Mouse (Mus musculus): Measurements from ENCODE around the gene Prickle2. TPM values are rescaled to one million over a fixed set of nuclear protein-coding genes. Genes with fewer than 3 reads are reported as not detected.

Prickle2 gene
- total RNA-seq, 4 experiments from 2014 or later, result 1.2 to 1.6 (median 1.3) TPM

DNA sequence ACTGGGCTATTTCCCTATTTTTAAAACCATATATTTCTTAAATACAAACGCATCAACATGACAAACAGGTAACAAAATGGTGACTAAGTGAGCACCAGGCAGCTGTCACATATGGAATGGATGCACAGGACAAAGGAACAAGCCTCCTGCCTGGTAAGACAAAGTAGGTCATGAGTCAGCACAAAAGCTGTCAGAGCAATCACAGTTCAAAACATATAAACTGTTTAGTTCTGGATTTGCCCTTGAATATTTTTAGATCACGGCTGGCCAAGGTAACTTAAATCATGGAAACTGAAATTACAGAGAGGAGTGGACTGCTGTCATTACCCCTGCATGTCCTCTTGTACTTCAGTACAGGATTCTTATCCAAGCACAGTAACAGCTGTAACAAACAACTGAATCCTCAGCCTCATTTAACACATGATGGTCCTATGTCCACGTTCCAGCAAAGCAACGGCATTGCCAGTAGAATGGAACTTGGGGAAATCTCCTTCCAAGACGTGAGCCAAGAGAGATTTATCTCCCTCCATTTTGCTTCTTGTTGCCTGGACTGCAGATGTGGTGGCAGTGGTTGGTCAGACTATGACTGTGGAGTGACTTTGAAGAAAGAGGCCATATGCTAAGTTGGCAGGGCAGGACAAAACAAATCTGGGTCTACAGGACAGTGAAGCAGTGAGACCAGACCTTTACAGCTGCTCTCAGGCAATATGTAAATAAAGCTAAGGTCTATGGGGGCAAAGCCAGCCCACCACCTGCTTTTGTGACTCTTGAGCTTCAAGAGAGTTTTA lies 185.7 kb downstream of the Prickle2 start:
- no peak for DNase-seq (ENCODE audit: low spot score in 2 of 2)

DNA sequence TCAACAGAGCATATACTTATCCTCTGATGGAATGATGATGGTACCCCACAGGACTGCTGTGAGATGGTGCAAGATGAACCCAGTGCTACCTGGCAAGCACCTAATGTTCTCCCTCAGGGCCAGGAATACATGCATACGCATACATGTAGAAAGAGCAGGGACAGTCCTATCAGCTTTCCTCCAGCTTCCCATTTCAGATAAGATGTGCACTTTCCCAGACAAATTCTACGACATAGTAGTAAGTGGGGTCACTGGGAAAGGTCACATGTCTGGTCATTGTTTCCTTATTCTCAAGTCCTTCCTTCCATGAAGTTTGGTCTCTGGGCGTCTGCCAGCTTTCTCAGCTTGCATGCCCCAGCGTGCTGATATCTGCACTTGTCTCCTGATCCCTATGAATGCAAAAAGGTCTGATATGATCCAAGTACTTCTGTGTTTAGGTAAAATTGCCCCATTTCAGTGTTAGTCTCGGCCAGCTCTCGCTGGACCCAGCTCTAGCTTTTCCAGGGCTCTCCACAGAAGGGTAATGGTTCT lies 187.5 kb downstream of the Prickle2 start:
- DNase-seq (ENCODE audit: low spot score in 2 of 2), result no peak

DNA sequence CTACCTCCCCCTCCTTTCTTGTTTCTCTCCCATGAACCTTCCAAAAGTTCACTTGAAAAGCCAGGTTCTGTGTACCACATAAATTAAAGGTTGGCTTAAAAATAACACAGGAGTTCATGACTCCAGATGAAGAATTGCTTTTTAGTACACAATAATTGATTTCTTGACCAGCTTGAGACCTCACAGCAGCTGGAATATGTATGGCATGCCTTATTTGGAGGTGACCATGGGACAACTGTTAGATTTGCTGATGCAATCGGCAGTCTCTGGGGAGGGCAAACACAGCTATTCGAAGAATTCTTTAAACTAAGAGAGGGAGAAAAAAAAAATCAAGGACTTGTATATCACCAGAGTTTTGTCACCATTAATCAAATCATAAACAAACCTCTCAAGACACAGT lies 189.0 kb downstream of the Prickle2 start:
- DNase-seq (ENCODE audit: low spot score in 2 of 2), result no peak

DNA sequence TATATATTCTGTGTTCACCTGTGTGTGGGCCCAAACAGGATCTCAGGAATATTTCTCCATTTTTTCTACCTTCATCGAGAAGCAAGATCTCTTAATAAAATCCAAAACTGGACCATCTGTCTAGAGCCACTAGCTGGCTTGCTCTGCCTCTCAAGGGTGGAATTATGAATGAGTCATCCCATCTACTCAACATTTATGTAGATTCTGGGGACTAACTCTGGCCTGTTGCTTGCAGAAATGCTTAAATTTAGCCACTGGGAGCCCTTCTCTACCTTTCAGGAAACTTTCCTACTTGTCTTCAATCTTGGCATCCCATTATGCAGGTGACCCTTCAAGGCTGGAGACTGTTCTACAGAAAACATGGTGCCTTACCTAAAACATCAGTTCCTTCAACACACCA lies 194.0 kb downstream of the Prickle2 start:
- DNase-seq (ENCODE audit: low spot score in 2 of 2), result no peak

DNA sequence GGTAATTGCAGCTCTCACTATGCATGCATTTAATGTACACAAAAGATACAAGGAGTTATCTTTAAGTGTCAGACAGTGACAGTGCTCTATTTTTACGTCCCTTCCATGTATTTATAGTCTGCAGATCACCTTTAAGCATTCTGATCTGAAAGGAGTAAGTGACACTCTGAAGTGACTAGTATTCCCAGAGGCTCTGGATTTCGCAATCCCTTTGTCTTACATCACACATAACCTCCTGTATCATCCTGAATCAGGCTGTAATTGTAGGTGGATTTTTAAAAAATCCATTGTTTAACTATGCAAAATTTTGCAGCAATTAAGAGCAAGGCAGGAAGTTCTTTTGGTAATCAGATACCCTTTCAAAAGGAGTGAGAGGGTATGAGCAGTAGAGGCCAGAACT lies 196.2 kb downstream of the Prickle2 start:
- DNase-seq (ENCODE audit: low spot score in 2 of 2), result no peak

DNA sequence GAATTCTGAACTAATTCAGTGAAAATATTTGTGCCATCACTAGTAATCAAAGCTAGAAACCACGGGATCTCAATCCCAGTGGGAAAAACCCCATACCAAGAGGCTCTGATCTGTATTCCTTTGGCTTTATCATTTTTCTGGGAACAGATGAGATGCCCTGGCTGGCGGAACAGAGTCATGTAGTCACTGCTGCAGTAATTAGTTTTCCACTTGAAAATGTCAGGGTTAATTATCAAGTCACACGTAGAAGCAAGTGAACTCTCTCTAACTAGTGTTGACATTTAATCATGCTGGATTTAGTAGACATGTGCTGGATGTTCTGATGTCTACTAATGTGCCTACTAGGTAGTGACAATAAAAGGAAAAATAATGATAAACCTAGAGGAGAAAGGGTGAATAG lies 199.7 kb downstream of the Prickle2 start:
- DNase-seq (ENCODE audit: low spot score in 2 of 2), result no peak

DNA sequence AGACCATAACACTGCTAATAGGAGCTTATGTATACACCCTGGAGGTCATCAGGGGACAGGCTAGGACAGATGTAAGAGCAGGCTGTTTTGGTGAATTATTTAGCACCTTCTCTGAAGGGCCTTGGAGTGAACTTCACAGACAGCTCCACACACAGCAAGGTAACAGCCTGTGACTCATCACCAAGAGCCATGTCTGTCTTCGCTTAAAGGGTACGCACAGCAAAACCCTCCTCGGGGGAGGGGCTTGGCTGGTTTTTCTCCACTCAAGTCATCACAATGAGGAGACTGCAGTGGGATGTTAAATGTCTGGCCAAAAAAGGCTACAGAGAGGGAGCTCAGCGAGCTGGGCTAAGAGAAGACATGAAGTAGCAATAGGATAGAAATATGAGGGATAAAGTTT lies 206.5 kb downstream of the Prickle2 start:
- no peak for DNase-seq (ENCODE audit: low spot score in 2 of 2)

DNA sequence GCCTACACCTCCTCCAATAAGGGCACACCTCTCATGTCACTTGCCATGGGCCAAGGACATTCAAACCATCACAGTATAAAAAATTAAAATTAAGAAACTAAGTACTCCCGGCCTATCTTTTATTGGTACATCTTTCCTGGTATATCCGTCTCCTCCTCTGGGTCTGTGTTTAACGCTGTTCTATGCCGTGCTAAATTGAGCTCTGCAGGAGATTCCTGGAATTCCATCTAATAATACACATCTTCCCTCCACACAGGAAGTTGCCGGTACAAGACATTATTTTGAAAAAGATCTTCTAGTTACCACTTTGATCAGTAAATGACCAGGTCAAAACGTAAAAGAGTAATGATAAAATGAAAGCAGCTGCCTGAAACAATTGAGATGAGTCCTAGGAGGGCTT lies 207.4 kb downstream of the Prickle2 start:
- no peak for DNase-seq (ENCODE audit: low spot score in 2 of 2)

DNA sequence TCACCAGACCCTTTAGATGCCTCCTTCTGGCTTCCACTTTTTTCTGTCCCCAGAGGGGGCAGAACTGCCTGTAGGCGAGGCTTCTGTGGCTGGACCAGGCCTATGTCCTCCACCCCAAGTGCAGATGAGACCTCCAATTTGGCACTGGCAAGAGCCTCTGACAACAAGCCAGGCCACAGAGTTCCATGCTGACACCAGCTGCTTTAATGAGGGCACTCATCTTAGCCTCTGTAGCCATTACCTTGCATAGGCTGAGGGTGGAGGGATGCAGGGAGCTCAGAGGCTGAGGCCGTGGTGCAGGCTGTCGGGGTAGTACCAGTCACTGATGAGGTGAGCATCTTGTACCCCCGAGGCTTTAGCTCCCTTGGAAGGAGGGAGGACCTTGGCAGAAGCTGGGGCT lies 208.7 kb downstream of the Prickle2 start:
- no peak for DNase-seq (ENCODE audit: low spot score in 2 of 2)

DNA sequence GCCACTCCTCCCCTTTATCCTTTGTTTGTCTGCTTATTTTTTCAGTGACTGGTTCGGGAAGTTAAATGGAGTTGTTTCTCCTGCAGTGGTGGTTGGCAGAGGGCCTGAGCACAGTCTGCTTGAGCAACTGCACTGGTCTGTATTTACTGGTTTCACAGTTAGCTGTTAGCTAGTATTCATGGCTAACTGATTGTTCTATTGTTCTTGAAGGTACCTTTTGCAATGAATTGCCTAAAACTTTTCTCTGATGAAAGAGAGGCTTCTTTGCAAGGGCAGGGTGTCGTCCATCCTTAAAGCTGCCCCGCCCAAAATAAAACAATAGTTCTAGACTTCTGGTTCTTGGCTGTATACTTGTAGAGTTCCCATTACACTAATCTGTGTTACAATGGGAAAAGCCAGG lies 210.5 kb downstream of the Prickle2 start:
- no peak for DNase-seq (ENCODE audit: low spot score in 2 of 2)

DNA sequence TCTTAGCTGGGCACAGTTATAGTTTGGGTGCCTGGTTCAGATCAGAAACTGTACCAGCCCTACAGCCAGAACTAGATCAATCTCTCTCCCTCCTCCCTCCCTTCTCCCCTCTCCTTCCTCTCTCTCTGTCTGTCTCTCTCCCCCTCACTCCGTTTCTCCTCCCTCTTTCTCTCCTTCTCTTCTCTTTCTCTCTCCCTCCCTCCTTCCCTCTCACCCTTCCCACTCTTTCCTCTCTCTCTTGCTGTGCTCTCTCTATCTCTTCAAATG lies 224.3 kb downstream of the Prickle2 start:
- DNase-seq (ENCODE audit: low spot score in 2 of 2), result no peak

DNA sequence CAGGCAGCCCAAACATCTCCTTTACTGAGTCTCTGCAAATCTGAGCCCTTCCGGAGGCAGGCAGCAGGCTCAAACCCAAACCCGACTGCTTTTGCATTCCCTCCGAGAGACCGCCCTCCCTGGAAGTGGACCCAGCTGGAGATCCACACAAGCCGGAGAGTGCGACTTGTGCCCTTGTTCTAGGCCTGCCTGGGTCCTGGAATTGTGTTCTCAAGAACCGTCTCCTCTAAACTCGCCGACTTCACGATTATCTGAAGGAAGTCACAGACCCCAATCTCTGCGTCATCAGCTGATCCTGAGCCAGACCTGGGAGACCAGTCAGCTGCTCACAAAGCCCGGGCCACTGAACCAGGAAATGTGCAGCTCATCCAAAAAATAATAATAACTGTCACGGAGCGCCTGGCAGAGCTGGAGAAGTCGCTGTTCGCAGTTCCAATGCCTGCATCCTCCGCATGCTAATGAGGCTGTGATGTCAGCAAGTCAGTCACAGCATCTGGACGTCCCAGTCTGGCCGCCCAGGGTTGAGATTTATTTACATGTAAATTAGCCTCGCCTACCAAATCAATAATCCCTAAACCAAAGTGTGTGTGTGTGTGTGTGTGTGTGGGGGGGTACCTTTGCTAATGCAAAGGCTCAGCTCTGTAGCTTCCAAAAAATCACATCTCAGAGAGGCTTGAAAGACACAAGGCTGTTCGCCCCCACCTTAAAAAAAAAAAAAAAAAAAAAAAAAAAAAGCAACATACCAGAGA lies 224.8 kb downstream of the Prickle2 start:
- DNase-seq (ENCODE audit: low spot score in 2 of 2), result peak; percentile 28 to 49

DNA sequence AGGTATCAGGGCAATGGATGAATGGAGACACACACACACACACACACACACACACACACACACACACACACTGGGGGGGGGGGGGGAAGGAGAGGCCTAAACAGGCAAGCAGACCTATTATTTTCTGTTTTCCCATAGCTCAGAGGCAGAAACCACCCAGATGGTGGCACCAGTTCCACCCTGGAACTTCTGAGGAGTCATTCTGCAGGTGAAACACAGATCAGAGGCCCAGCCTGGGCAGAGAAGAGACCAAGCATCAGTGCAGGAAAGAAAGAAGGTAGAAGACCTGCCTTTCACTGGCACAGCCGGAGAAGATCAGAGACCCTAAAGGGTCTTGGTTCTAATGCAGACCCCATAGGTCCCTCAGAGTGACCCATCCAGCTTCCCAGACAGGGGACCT lies 227.3 kb downstream of the Prickle2 start:
- DNase-seq (ENCODE audit: low spot score in 2 of 2), result no peak

DNA sequence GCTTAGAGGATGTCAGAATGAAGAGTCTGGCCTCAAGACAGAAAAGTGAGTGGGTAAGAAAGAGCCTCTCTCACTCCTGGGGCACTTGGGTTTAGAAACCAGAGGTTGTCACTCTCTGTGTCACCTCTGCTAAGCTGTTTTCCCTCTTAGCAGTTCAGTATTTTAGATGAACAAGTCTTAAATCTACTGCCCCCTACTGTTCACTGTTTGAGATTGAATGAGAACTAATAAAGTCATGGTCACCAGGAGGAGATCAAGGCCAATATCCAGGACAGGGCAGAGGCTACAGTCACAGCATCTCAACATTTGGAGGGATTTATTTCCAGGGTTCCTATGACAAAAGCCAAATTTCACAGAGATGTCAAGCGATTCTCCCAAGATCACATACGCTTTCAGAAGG lies 228.3 kb downstream of the Prickle2 start:
- DNase-seq (ENCODE audit: low spot score in 2 of 2), result no peak

DNA sequence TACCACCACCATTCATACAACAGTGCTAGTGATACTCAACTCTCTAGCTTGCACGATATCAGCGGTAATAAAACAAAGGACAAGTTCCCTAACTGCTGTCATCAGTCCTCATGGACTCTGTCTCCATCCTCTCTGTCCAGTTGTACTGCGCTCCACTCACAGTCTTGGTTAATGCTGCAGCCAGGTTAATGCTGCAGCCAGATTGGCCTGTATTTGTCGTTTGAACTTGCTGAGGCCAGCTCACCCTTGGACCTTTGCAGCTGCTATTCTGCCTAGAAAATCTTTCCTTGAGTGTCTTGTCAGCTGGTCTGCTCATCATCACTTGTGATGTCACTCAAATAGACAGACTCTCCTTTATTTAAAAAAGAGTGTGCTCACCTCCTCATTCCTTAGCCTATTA lies 236.5 kb downstream of the Prickle2 start:
- no peak for DNase-seq (ENCODE audit: low spot score in 2 of 2)

DNA sequence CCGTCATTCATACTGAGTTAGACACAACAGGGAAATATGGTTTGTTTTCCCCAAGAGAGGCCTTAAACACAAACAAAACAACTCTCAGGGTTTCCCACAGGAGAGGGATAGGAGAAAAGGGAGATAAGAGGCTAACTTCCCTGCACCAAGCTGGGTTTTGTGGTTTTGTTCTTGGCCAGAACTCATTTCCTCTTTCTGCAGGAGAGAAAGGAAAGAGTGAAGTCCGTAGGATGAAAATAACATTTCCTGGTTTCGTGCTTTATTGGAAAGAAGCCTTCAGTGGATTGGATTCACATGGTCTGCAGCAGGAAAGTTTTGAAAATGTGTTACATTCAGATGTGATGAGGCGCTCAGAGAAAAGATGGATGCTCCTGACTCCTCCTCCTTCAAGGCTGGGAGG lies 237.1 kb downstream of the Prickle2 start:
- DNase-seq (ENCODE audit: low spot score in 2 of 2), result no peak

DNA sequence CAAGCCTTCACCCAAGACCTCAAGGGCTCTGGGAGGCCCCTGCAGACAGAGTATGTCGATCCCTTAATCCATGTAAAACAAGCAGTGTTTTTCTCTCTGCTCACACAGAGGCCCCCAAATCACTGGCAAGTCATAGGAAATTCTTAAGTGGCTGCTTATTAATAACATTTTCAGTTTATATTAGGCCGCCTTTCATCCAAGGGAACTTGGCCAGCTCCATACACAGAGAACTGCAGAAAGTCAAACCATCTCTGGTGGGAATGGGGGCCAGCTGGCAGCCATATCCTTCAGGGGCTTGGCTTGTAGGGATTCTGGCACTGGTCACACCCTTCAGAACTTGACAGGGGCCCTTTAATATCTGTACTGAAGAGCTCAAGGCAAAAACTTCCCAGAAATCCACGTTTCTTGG lies 237.6 kb downstream of the Prickle2 start:
- DNase-seq (ENCODE audit: low spot score in 2 of 2), result no peak

DNA sequence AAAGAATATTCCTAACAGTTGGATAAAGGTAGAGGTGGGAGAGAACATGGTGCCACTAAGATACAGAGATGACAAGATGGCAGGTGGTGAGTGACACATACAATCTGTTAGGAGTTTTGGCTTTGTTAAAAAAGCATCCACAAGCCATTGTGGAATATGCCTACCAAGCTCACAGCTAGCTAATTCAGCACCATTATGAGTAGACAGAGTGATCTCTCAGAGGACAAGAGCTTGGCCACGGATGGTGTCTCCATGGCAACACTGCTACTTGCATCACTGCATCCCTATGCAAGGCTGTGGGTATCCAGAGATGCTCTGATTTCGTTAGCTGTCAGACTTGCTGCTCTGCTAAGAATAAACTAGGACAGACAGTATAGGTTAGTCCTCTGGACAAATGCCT lies 238.6 kb downstream of the Prickle2 start:
- DNase-seq (ENCODE audit: low spot score in 2 of 2), result no peak

DNA sequence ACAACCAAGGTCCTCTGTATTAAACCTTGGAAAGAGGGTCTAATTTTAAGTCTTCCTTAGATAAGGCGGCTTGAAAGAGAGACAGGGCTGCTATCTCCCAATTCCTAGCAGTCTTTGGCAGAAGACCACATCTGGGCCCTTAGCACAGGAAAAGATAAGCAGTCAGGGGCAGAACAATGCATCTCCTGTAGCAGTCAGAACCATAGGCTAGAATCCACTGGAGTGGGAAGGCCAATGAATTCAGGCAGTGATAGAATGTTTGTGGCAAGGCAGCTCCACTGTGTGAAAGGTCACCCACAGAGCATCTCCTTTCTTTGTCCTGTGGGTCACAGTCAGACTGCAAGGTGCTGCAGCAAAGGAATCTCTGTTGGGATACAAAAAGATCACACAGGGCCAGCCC lies 240.3 kb downstream of the Prickle2 start:
- DNase-seq (ENCODE audit: low spot score in 2 of 2), result no peak

DNA sequence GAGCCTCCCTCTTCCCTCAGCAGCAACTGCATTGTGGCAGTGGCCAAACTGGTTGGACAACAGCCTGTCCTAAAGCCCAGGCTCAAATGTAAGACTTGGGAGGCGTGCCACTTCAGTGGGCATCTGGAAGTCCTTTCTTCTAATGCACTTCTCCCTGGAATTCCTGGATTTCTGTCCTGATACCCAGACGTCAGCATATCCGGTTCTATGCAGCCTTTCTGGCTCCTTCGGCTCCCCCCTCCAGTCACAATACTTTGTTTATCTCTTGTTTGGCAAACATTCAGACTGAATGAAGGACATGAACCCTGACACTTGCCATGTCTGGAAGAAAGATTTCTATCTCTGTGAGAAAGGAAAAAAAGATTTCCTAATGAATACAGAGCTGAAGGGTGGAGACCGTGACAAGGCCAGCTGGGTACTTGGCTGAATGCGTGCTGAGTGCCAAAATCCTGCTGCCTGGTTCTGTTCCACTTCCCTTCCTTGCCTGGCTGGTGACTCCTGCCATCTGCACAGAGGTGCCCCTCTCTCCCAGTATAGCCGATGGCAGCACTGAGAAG lies 241.1 kb downstream of the Prickle2 start:
- peak in 1 of 2 experiments; percentile 9 for DNase-seq (ENCODE audit: low spot score in 2 of 2)

DNA sequence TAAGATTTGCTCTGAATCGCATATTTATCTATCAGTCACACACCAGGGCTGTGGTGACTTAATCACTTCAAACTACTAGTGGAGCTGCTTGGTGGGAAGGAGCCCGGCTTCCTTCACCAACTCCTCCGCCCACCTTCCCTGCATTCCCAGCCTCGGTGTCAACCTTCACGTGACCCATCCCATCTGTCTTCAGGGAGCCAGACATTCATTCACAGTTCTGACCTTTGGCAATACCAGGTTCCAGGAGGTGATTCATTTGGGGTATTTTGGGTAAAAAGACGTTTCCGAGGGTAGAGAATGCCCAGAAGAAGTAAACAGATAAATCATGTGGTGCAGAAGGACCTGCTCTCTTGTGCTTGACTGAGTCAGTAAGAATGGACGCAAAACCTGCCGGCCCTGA lies 242.2 kb downstream of the Prickle2 start:
- no peak for DNase-seq (ENCODE audit: low spot score in 2 of 2)

DNA sequence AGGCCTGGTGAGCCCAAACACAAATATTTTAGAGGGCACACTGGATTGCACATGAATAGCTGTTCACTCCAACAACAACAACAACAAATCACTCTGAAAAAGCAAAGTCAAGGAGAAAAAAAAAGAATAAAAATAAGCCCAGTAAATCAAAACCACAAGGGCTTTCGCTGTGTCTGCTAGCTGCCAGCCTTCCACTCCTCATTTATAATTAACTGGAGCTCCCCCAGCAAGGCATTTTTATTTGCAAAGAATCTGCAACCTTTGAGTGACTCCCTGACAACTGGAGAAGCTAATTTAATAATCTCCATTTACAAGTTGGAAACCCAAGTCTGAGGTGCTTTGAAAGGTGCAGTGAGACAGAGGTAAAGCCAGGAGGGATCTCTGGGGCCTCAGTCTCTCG lies 245.2 kb downstream of the Prickle2 start:
- no peak for DNase-seq (ENCODE audit: low spot score in 2 of 2)

DNA sequence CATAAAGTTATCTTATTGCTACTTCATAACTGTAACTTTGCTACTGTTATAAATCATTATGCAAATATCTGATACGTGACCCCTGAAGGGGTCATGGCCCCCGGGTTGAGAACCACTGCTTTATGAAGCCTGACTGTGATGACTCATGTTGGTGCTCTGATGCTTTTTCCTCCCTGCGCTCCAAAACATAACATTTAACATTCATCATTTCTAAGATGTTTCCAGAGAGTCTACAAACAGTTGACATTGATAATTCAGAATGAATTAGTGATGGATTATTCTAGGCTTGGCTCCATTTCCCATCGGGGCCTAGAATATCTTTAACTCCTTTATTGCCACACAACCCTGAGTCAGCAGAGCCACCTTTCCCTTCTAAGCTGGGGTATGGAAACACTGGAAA lies 247.9 kb downstream of the Prickle2 start:
- no peak for DNase-seq (ENCODE audit: low spot score in 2 of 2)

Data from gastrocnemius, adult 8-10 months (tissue).